Mouse (Mus musculus) heart, embryonic 15.5 days (tissue): ENCODE measurements at regions not wholly inside any gene's neighbourhood (a gene's known extent, or its start where the extent isn't known, plus 50 kb on each side); places are given as distances from the start of the nearest gene placed in this dataset.

Experiments used
- ATAC-seq: fragments of 200-750 bp; cut with Nextera tagmentation; replicated peaks from 2 replicates; pipeline ENCODE4 v1.8.0; 2017; ENCODE audit warnings: low read depth, moderate TSS enrichment; ENCODE audit not compliant: insufficient number of reproducible peaks, insufficient read depth, low FRiP score
- H3K27ac ChIP-seq: fragments of 300-500 bp; sonication (generic); 2 replicates; pipeline ENCODE4 v1.5.1; 2015; ENCODE audit warnings: mild to moderate bottlenecking, inconsistent platforms
- H3K27me3 ChIP-seq: fragments of 300-500 bp; sonication (generic); 2 replicates; pipeline ENCODE4 v1.6.1; 2015; ENCODE audit warnings: inconsistent platforms
- H3K36me3 ChIP-seq: fragments of 300-500 bp; sonication (generic); 2 replicates; pipeline ENCODE4 v1.6.1; 2015; ENCODE audit warnings: mild to moderate bottlenecking, inconsistent platforms
- H3K4me1 ChIP-seq: fragments of 300-500 bp; sonication (generic); replicated peaks from 2 replicates; pipeline ENCODE4 v1.6.1; 2015; ENCODE audit warnings: inconsistent platforms
- H3K4me2 ChIP-seq: fragments of 300-500 bp; sonication (generic); 2 replicates; pipeline ENCODE4 v1.6.1; 2015; ENCODE audit warnings: inconsistent platforms, mild to moderate bottlenecking, moderate library complexity
- H3K4me3 ChIP-seq: fragments of 300-500 bp; sonication (generic); 2 replicates; pipeline ENCODE4 v1.5.1; 2015; ENCODE audit warnings: mild to moderate bottlenecking, inconsistent platforms
- H3K9ac ChIP-seq: fragments of 300-500 bp; sonication (generic); 2 replicates; pipeline ENCODE4 v1.6.1; 2015; ENCODE audit warnings: mild to moderate bottlenecking, inconsistent platforms
- H3K9me3 ChIP-seq: fragments of 300-500 bp; sonication (generic); replicated peaks from 2 replicates; pipeline ENCODE4 v1.6.1; 2016; ENCODE audit warnings: inconsistent platforms
- WGBS: fragments of 180-500 bp; shearing (Covaris S2); methylation state at CpG from one replicate; pipeline ENCODE4 v1.1.7; 2015; ENCODE audit warnings: mixed read lengths; 5-methylcytosine and 5-hydroxymethylcytosine counted together

GRCm38 (mm10) chr5:12856869-12857268 lies 268.3 kb upstream of the Sema3a start:
- WGBS, result 69% methylated on average over 2 of the region's 2 CpGs
- no peaks in the 10 kb centered on the region for H3K36me3 ChIP-seq
- H3K4me2 ChIP-seq, result no peak overlapping the region
- H3K4me3 ChIP-seq, result no peak overlapping the region
- no peak overlapping the region for H3K27ac ChIP-seq
- H3K4me1 ChIP-seq, result no peaks in the 10 kb centered on the region
- no peak for ATAC-seq
- H3K9ac ChIP-seq, result no peak overlapping the region
- H3K27me3 ChIP-seq, result no peaks in the 10 kb centered on the region
- H3K9me3 ChIP-seq, result no peaks in the 10 kb centered on the region

- Histone ChIP-seq H3K27me3 (no peaks in the 10 kb centered on the region), H3K4me2 (no peak overlapping the region), H3K36me3 (no peaks in the 10 kb centered on the region), H3K4me1 (no peaks in the 10 kb centered on the region), H3K9ac (no peak overlapping the region), H3K27ac (no peak overlapping the region), H3K9me3 (no peaks in the 10 kb centered on the region), H3K4me3 (no peak overlapping the region)
- ATAC-seq, result no peak
- WGBS, result 51% methylated on average over 3 of the region's 3 CpGs
These were observed 256.6 kb upstream of the Sema3a start for GRCm38 (mm10) chr5:12868355-12869217.

- H3K4me2 ChIP-seq, result no peak overlapping the region
- WGBS, result 80% methylated on average over 3 of the region's 3 CpGs
- no peaks in the 10 kb centered on the region for H3K4me1 ChIP-seq
- H3K27ac ChIP-seq, result no peak overlapping the region
- no peak overlapping the region for H3K9ac ChIP-seq
- no peak overlapping the region for H3K4me3 ChIP-seq
- H3K9me3 ChIP-seq, result no peaks in the 10 kb centered on the region
- no peaks in the 10 kb centered on the region for H3K27me3 ChIP-seq
- no peaks in the 10 kb centered on the region for H3K36me3 ChIP-seq
- ATAC-seq, result no peak
These were observed 252.3 kb upstream of the Sema3a start for GRCm38 (mm10) chr5:12872888-12873287.

- Histone ChIP-seq H3K9ac (no peak overlapping the region), H3K27ac (no peak overlapping the region), H3K9me3 (no peaks in the 10 kb centered on the region), H3K27me3 (no peaks in the 10 kb centered on the region), H3K4me3 (no peak overlapping the region), H3K36me3 (no peaks in the 10 kb centered on the region), H3K4me1 (no peaks in the 10 kb centered on the region), H3K4me2 (no peak overlapping the region)
- ATAC-seq, result no peak
- WGBS, result 72% methylated on average over 6 of the region's 6 CpGs
These were observed 247.5 kb upstream of the Sema3a start for GRCm38 (mm10) chr5:12877595-12878296.

GRCm38 (mm10) chr5:12892333-12892732 lies 232.9 kb upstream of the Sema3a start:
- Histone ChIP-seq H3K27me3 (no peaks in the 10 kb centered on the region), H3K9ac (no peak overlapping the region), H3K27ac (no peak overlapping the region), H3K4me1 (no peaks in the 10 kb centered on the region), H3K36me3 (no peaks in the 10 kb centered on the region), H3K9me3 (no peaks in the 10 kb centered on the region), H3K4me3 (no peak overlapping the region), H3K4me2 (no peak overlapping the region)
- ATAC-seq, result no peak

GRCm38 (mm10) chr5:12894638-12895037 lies 230.6 kb upstream of the Sema3a start:
- no peaks in the 10 kb centered on the region for H3K27me3 ChIP-seq
- 31% methylated on average over 2 of the region's 2 CpGs for WGBS

GRCm38 (mm10) chr5:12910741-12911140 lies 214.5 kb upstream of the Sema3a start:
- Histone ChIP-seq H3K27ac (no peak overlapping the region), H3K9ac (no peak overlapping the region), H3K36me3 (no peaks in the 10 kb centered on the region), H3K9me3 (no peaks in the 10 kb centered on the region), H3K4me3 (no peak overlapping the region), H3K27me3 (no peaks in the 10 kb centered on the region), H3K4me2 (no peak overlapping the region), H3K4me1 (no peaks in the 10 kb centered on the region)
- no peak for ATAC-seq

More at GRCm38 (mm10) chr5:12894638-12895037, 230.6 kb upstream of the Sema3a start:
- ATAC-seq, result no peak
- H3K4me1 ChIP-seq, result no peaks in the 10 kb centered on the region
- no peaks in the 10 kb centered on the region for H3K36me3 ChIP-seq
- H3K27ac ChIP-seq, result no peak overlapping the region
- H3K4me2 ChIP-seq, result no peak overlapping the region
- no peak overlapping the region for H3K4me3 ChIP-seq
- no peak overlapping the region for H3K9ac ChIP-seq
- H3K9me3 ChIP-seq, result no peaks in the 10 kb centered on the region

- Histone ChIP-seq H3K9me3 (no peaks in the 10 kb centered on the region), H3K27ac (no peak overlapping the region), H3K27me3 (no peaks in the 10 kb centered on the region), H3K4me2 (no peak overlapping the region), H3K4me1 (no peaks in the 10 kb centered on the region), H3K4me3 (no peak overlapping the region), H3K36me3 (no peaks in the 10 kb centered on the region), H3K9ac (no peak overlapping the region)
- no peak for ATAC-seq
- 53% methylated on average over 1 of the region's 1 CpGs for WGBS
These were observed 210.8 kb upstream of the Sema3a start for GRCm38 (mm10) chr5:12914395-12914794.

GRCm38 (mm10) chr5:12919335-12919734 lies 205.9 kb upstream of the Sema3a start:
- H3K4me3 ChIP-seq, result no peak overlapping the region
- H3K9me3 ChIP-seq, result no peaks in the 10 kb centered on the region
- no peak overlapping the region for H3K27ac ChIP-seq
- WGBS, result 69% methylated on average over 2 of the region's 2 CpGs
- no peak for ATAC-seq
- no peak overlapping the region for H3K4me2 ChIP-seq
- no peaks in the 10 kb centered on the region for H3K36me3 ChIP-seq
- H3K9ac ChIP-seq, result no peak overlapping the region
- H3K4me1 ChIP-seq, result no peaks in the 10 kb centered on the region
- H3K27me3 ChIP-seq, result no peaks in the 10 kb centered on the region

- no peaks in the 10 kb centered on the region for H3K36me3 ChIP-seq
- no peak overlapping the region for H3K4me2 ChIP-seq
- no peak overlapping the region for H3K9ac ChIP-seq
- H3K9me3 ChIP-seq, result no peaks in the 10 kb centered on the region
- no peak for ATAC-seq
- no peak overlapping the region for H3K27ac ChIP-seq
- H3K4me3 ChIP-seq, result no peak overlapping the region
- H3K4me1 ChIP-seq, result no peaks in the 10 kb centered on the region
- no peaks in the 10 kb centered on the region for H3K27me3 ChIP-seq
These were observed 202.3 kb upstream of the Sema3a start for GRCm38 (mm10) chr5:12922889-12923288.

- no peak overlapping the region for H3K9ac ChIP-seq
- no peak for ATAC-seq
- no peaks in the 10 kb centered on the region for H3K27me3 ChIP-seq
- H3K36me3 ChIP-seq, result no peaks in the 10 kb centered on the region
- no peaks in the 10 kb centered on the region for H3K9me3 ChIP-seq
- H3K4me2 ChIP-seq, result no peak overlapping the region
- H3K4me1 ChIP-seq, result no peaks in the 10 kb centered on the region
- no peak overlapping the region for H3K4me3 ChIP-seq
- H3K27ac ChIP-seq, result no peak overlapping the region
These were observed 199.7 kb upstream of the Sema3a start for GRCm38 (mm10) chr5:12925466-12925865.

GRCm38 (mm10) chr5:12926289-12926688 lies 198.9 kb upstream of the Sema3a start:
- H3K9me3 ChIP-seq, result no peaks in the 10 kb centered on the region
- H3K4me3 ChIP-seq, result no peak overlapping the region
- WGBS, result 59% methylated on average over 8 of the region's 8 CpGs
- H3K9ac ChIP-seq, result no peak overlapping the region
- H3K27me3 ChIP-seq, result no peaks in the 10 kb centered on the region
- H3K36me3 ChIP-seq, result no peaks in the 10 kb centered on the region
- no peaks in the 10 kb centered on the region for H3K4me1 ChIP-seq
- H3K27ac ChIP-seq, result no peak overlapping the region
- H3K4me2 ChIP-seq, result no peak overlapping the region
- no peak for ATAC-seq
